Mouse (Mus musculus) lung, postnatal 0 days (tissue): ENCODE measurements around the gene Pcsk4. TPM values are rescaled to one million over a fixed set of nuclear protein-coding genes. Genes with fewer than 3 reads are reported as not detected.

Experiments
- ATAC-seq: fragments of 200-750 bp; cut with Nextera tagmentation; 2 replicates; pipeline ENCODE4 v1.8.0; 2017; ENCODE audit warnings: moderate library complexity
- DNase-seq: peaks from one replicate; pipeline ENCODE4 v3.0.0-alpha.2; 2016; ENCODE audit warnings: low spot score
- H3K27ac ChIP-seq: fragments of 300-500 bp; sonication (generic); 2 replicates; pipeline ENCODE4 v1.5.1; 2014; ENCODE audit warnings: antibody characterized with exemption, mild to moderate bottlenecking, low read length, mixed read lengths
- H3K27me3 ChIP-seq: fragments of 300-500 bp; sonication (generic); replicated peaks from 2 replicates; pipeline ENCODE4 v1.6.1; 2014; ENCODE audit warnings: low read length, mixed read lengths; ENCODE audit not compliant: insufficient read depth
- H3K36me3 ChIP-seq: fragments of 300-500 bp; sonication (generic); 2 replicates; pipeline ENCODE4 v1.6.1; 2014; ENCODE audit warnings: low read length, mixed read lengths; ENCODE audit not compliant: insufficient read depth
- H3K4me1 ChIP-seq: fragments of 300-500 bp; sonication (generic); 2 replicates; pipeline ENCODE4 v1.6.1; 2014; ENCODE audit warnings: antibody characterized with exemption, low read depth, low read length, mixed read lengths; ENCODE audit not compliant: insufficient read depth
- H3K4me2 ChIP-seq: fragments of 300-500 bp; sonication (generic); replicated peaks from 2 replicates; pipeline ENCODE4 v1.6.1; 2014; ENCODE audit warnings: low read depth, mild to moderate bottlenecking, low read length, moderate library complexity, mixed read lengths
- H3K4me3 ChIP-seq: fragments of 300-500 bp; sonication (generic); 2 replicates; pipeline ENCODE4 v1.5.1; 2014; ENCODE audit warnings: low read depth, low read length
- H3K9ac ChIP-seq: fragments of 300-500 bp; sonication (generic); replicated peaks from 2 replicates; pipeline ENCODE4 v1.6.1; 2014; ENCODE audit warnings: low read depth, mild to moderate bottlenecking
- H3K9me3 ChIP-seq: fragments of 300-500 bp; sonication (generic); 2 replicates; pipeline ENCODE4 v1.6.1; 2016; ENCODE audit warnings: low read length, mixed read lengths
- CTCF ChIP-seq: IDR thresholded peaks from 2 replicates; pipeline ENCODE4 v1.5.1; 2016; ENCODE audit warnings: antibody characterized with exemption, mild to moderate bottlenecking
- EP300 ChIP-seq: IDR thresholded peaks from 2 replicates; pipeline ENCODE4 v1.6.1; 2016; ENCODE audit warnings: antibody characterized with exemption, mild to moderate bottlenecking, control low read depth
- WGBS: fragments of 180-500 bp; shearing (Covaris S2); extraction: QIAGEN DNeasy Blood & Tissue Kit; methylation state at CpG from one replicate; pipeline ENCODE4 v1.1.7; 2014; 5-methylcytosine and 5-hydroxymethylcytosine counted together
- polyA plus RNA-seq: library from polyadenylated mRNA; unstranded; fragments of >200 nt; fragmentation: Nextera tagmentation; extraction: Ambion mirVana; gene quantifications from 2 replicates; pipeline ENCODE4 v1.2.1, GENCODE M21; 2015

Gene Pcsk4
- polyA plus RNA-seq, 1 experiment from 2014 or later: 3.4 TPM

GRCm38 (mm10) chr10:80330084-80330483 lies 786 bp upstream of the Pcsk4 start:
- Histone ChIP-seq H3K27me3 (no peaks in the 10 kb centered on the region; the same call in 1 of the 2 replicates), H3K9me3 (no peaks in the 10 kb centered on the region), H3K36me3 (no peaks in the 10 kb centered on the region), H3K27ac (peak overlapping the region; percentile 16; the same call in 1 of the 2 replicates), H3K4me1 (peaks cover 4% of the 10 kb centered on the region), H3K4me3 (peak overlapping the region; percentile 40), H3K9ac (no peak overlapping the region), H3K4me2 (peak overlapping the region; percentile 78)
- under 1% methylated on average over 32 of the region's 41 CpGs for WGBS
- ATAC-seq: no peak
- no peak for TF ChIP-seq EP300
- no peak for TF ChIP-seq CTCF
- no peak for DNase-seq

DNA sequence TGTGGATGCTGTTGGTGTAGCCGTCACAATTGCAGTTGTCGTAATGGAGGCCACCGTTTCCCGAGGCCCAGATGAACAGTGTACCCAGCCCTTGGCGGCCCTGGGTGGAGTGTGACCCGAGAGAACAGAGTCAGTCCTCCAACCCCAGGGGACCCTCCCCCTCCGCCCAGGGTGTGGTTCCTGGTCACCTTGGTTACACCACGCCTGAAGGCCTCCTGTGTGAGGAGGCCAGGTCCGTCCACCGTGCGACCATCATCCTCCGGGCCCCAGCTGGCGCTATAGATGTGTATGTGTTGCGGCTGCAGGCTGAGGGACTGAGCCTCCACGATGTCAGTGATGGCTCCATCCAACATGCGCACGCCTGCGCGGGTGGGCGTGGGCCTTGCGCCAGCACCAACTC lies 4.3 kb downstream of the Pcsk4 start:
- H3K9me3 ChIP-seq: no peaks in the 10 kb centered on the region
- peaks cover 14% of the 10 kb centered on the region for H3K4me1 ChIP-seq
- H3K27ac ChIP-seq: no peak overlapping the region
- no peak overlapping the region for H3K9ac ChIP-seq
- TF ChIP-seq CTCF (no peak), EP300 (no peak)
- 85% methylated on average over 21 of the region's 21 CpGs for WGBS
- no peak overlapping the region for H3K4me3 ChIP-seq
- no peak overlapping the region for H3K4me2 ChIP-seq
- DNase-seq: no peak
- no peak for ATAC-seq
- H3K27me3 ChIP-seq: no peaks in the 10 kb centered on the region
- no peaks in the 10 kb centered on the region for H3K36me3 ChIP-seq

- DNase-seq (no peak), ATAC-seq (no peak)
- Histone ChIP-seq H3K4me3 (no peak overlapping the region), H3K9ac (no peak overlapping the region), H3K27me3 (no peaks in the 10 kb centered on the region), H3K9me3 (no peaks in the 10 kb centered on the region), H3K4me2 (peak overlapping the region; percentile 96; the same call in 1 of the 2 replicates), H3K27ac (no peak overlapping the region; the same call in 1 of the 2 replicates), H3K4me1 (peaks cover 17% of the 10 kb centered on the region), H3K36me3 (no peaks in the 10 kb centered on the region)
- no peak for TF ChIP-seq CTCF
- TF ChIP-seq EP300: no peak
- WGBS: 75% methylated on average over 17 of the region's 17 CpGs
Observed at GRCm38 (mm10) chr10:80324120-80325037, 4.9 kb downstream of the Pcsk4 start.

GRCm38 (mm10) chr10:80323261-80324119 lies 5.8 kb downstream of the Pcsk4 start:
- Histone ChIP-seq H3K4me2 (peak overlapping the region; percentile 96), H3K27ac (peak overlapping the region; percentile 33), H3K36me3 (no peaks in the 10 kb centered on the region), H3K9ac (peak overlapping the region; percentile 23; the same call in 1 of the 2 replicates), H3K9me3 (no peaks in the 10 kb centered on the region), H3K27me3 (no peaks in the 10 kb centered on the region), H3K4me3 (peak overlapping the region; percentile 55), H3K4me1 (peaks cover 20% of the 10 kb centered on the region)
- ATAC-seq: peak; percentile 74
- peak; percentile 56 for DNase-seq
- no peak for TF ChIP-seq EP300
- TF ChIP-seq CTCF: no peak; the same call in 1 of the 2 replicates
- 4% methylated on average over 42 of the region's 46 CpGs for WGBS

- Histone ChIP-seq H3K36me3 (no peaks in the 10 kb centered on the region; the same call in 1 of the 2 replicates), H3K9me3 (no peaks in the 10 kb centered on the region), H3K4me1 (peaks cover 20% of the 10 kb centered on the region), H3K4me3 (peak overlapping the region; percentile 55), H3K9ac (0 out of 2 replicates have a peak overlapping the region, but pooled peaks have one; percentile 23), H3K27me3 (no peaks in the 10 kb centered on the region), H3K4me2 (peak overlapping the region; percentile 96), H3K27ac (no peak overlapping the region)
- TF ChIP-seq EP300 (no peak), CTCF (peak; percentile 47)
- DNase-seq: no peak
- WGBS: 3% methylated on average over 24 of the region's 28 CpGs
- ATAC-seq: peak; percentile 20
Observed at GRCm38 (mm10) chr10:80322811-80323211, 6.5 kb downstream of the Pcsk4 start.
